In the genomic region with DNA sequence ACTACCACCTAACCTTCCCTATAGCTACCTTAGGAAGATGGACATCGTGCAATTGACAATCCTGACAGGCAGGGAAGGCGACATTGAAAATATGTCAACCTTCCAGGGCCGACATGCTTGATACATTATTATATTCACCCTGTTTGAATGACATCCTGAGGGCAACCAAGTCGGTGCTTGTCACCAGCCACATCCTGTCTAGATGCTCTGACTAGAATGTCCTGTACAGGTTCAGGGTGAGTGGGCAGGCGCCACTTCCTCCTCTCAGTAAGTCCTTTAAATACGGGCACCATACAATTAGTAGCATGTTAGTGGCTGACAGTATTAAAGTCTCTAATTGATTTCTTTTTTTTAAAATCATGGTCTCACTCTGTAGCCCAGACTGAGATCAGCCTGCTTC, we compare ENCODE assay signal across 21 mouse cellular contexts. TPM values are rescaled to one million over a fixed set of nuclear protein-coding genes. Genes with fewer than 3 reads are reported as not detected.
DNase-seq lines count a peak whose midpoint lies in the region; ATAC-seq lines count a peak whose summit lies in the region.
"Had no signal": no experiment of that assay in that cellular context is flagged by ENCODE, and none has a peak within 500 bp of the region (broad histone marks: within the 10 kb centered on the region; RNA-seq: fewer than 3 reads in every experiment).

No protein-coding gene starts in this region.

- no peak overlapping the region for H3K4me2 ChIP-seq in forebrain, embryonic 12.5 days
- H3K4me2 ChIP-seq: forebrain, embryonic 15.5 days; heart, embryonic 13.5 days; intestine, embryonic 15.5 days; limb, embryonic 12.5 days; liver, embryonic 13.5 days; stomach, embryonic 15.5 days had no signal

- DNase-seq in 416B (ENCODE audit: low read depth) (peak; percentile 86), A20 (ENCODE audit: low read depth, low spot score) (peak; percentile 77)
- peak; percentile 72 for DNase-seq in naive thymus-derived CD4-positive, alpha-beta T cell, adult 2 months (ENCODE audit: low read depth)
- DNase-seq in right cerebral cortex, postnatal 14 days: no peak
- DNase-seq in embryo, embryonic 9.5 days (ENCODE audit: extremely low spot score): no peak
- no peak for DNase-seq in adrenal gland, postnatal 4 days (ENCODE audit: low spot score in 2 of 2)
- DNase-seq: cerebellum, postnatal 10 days; heart, postnatal 4 days; liver, embryonic 13.5 days had no signal

- H3K36me3 ChIP-seq in forebrain, embryonic 12.5 days (replicated peaks): peaks cover 5% of the 10 kb centered on the region
- H3K36me3 ChIP-seq: stomach, embryonic 15.5 days had no signal

- H3K9ac ChIP-seq in forebrain, embryonic 12.5 days: no peak overlapping the region
- H3K9ac ChIP-seq: forebrain, embryonic 15.5 days; heart, embryonic 13.5 days; intestine, embryonic 15.5 days; limb, embryonic 12.5 days; liver, embryonic 13.5 days; stomach, embryonic 15.5 days had no signal

- ATAC-seq in common myeloid progenitor, adult 5-6 weeks (replicated peaks; ENCODE audit: low read depth, poor library complexity, severe bottlenecking): peak; percentile 65
- ATAC-seq in forebrain, embryonic 12.5 days (ENCODE audit: low FRiP score): no peak
- ATAC-seq: forebrain, embryonic 15.5 days; intestine, embryonic 15.5 days; Patski had no signal

- H3K27ac ChIP-seq in forebrain, embryonic 12.5 days: no peak overlapping the region
- H3K27ac ChIP-seq: forebrain, embryonic 15.5 days; heart, embryonic 13.5 days; intestine, embryonic 15.5 days; kidney, postnatal 0 days; layer of hippocampus, adult 2 months; limb, embryonic 12.5 days; liver, embryonic 13.5 days; midbrain, embryonic 10.5 days; stomach, embryonic 15.5 days had no signal

- 88% methylated on average over 6 of the region's 6 CpGs for WGBS in forebrain, embryonic 12.5 days

- H3K4me1 ChIP-seq in forebrain, embryonic 12.5 days: peaks cover 6% of the 10 kb centered on the region; the same call in 1 of the 2 replicates
- H3K4me1 ChIP-seq: forebrain, embryonic 15.5 days; intestine, embryonic 15.5 days; stomach, embryonic 15.5 days had no signal

- H3K9me3 ChIP-seq in forebrain, embryonic 12.5 days: no peaks in the 10 kb centered on the region
- H3K9me3 ChIP-seq: forebrain, embryonic 15.5 days; heart, embryonic 13.5 days; intestine, embryonic 15.5 days; limb, embryonic 12.5 days; liver, embryonic 13.5 days; midbrain, embryonic 10.5 days; stomach, embryonic 15.5 days had no signal

- H3K27me3 ChIP-seq in forebrain, embryonic 12.5 days: no peaks in the 10 kb centered on the region
- H3K27me3 ChIP-seq: forebrain, embryonic 15.5 days; heart, embryonic 13.5 days; intestine, embryonic 15.5 days; limb, embryonic 12.5 days; liver, embryonic 13.5 days; Patski; stomach, embryonic 15.5 days had no signal

- H3K4me3 ChIP-seq in forebrain, embryonic 12.5 days (replicated peaks): no peak overlapping the region
- H3K4me3 ChIP-seq: erythroblast, embryonic 14.5 days; forebrain, embryonic 15.5 days; heart, embryonic 13.5 days; intestine, embryonic 15.5 days; layer of hippocampus, adult 2 months; limb, embryonic 12.5 days; liver, embryonic 13.5 days; midbrain, embryonic 10.5 days; stomach, embryonic 15.5 days had no signal

RNA-seq across cellular contexts. Expression of a gene that starts 15.6 kb away (rescaled TPM):
- 126 and 151 TPM in 2 replicates for total RNA-seq in common myeloid progenitor, adult 5-6 weeks (2017)
- total RNA-seq in adrenal gland, postnatal 4 days (2021): 10 to 100 TPM; 28.7 to 30.2 TPM
- 87.5 and 95.3 TPM in 2 replicates for polyA plus RNA-seq in forebrain, embryonic 12.5 days (2016; fragmentation: Nextera tagmentation; extraction: Ambion mirVana)

RNA-seq across cellular contexts. Expression of a gene that starts 37.8 kb away (rescaled TPM):
- total RNA-seq in common myeloid progenitor, adult 5-6 weeks (2017): 152 and 155 TPM in 2 replicates
- 100 to 1,000 TPM; 143 to 149 TPM for total RNA-seq in adrenal gland, postnatal 4 days (2021)
- polyA plus RNA-seq in forebrain, embryonic 12.5 days (2016; fragmentation: Nextera tagmentation; extraction: Ambion mirVana): 125 and 130 TPM in 2 replicates

Comparison
In these comparisons a context has a peak if more than half of its experiments do, and no peak if none do; other contexts are left out.
1. DNase-seq: peak in 416B (single experiment), A20 (single experiment) and naive thymus-derived CD4-positive, alpha-beta T cell, adult 2 months (single experiment); none in right cerebral cortex, postnatal 14 days (single experiment), embryo, embryonic 9.5 days (single experiment) and adrenal gland, postnatal 4 days (0 of 2).